Mouse (Mus musculus): ENCODE data around the gene Olfr629. TPM values are rescaled to one million over a fixed set of nuclear protein-coding genes. Genes with fewer than 3 reads are reported as not detected.
"Not testable (repeated sequence)": the region's sequence is repeated elsewhere in the genome, so short reads cannot be mapped to it uniquely, and the experiment has no call there.

Olfr629 gene
- polyA plus RNA-seq, 1 experiment from 2014 or later: not detected

- Histone ChIP-seq H3K27me3 (ENCODE audit: control insufficient read depth, insufficient read depth, low read length) (no peaks in the 10 kb centered on the region), H3K4me2 (ENCODE audit: low read depth) (no peak within 1 kb of the TSS), H3K9ac (ENCODE audit: low read length) (no peak within 1 kb of the TSS), H3K36me3 (ENCODE audit: control insufficient read depth, insufficient read depth, low read length) (no peaks in the 10 kb centered on the region), H3K27ac (ENCODE audit: low read depth, low read length) (no peak within 1 kb of the TSS), H3K9me3 (ENCODE audit: control insufficient read depth, low read length) (no peaks in the 10 kb centered on the region), H3K4me1 (ENCODE audit: control insufficient read depth, insufficient read depth, low read length) (no peaks in the 10 kb centered on the region), H3K4me3 (ENCODE audit: low read depth, low read length) (no peak within 1 kb of the TSS)
- WGBS: 90% methylated on average over 1 of the region's 1 CpGs
- ATAC-seq (ENCODE audit: insufficient read depth, low FRiP score, low TSS enrichment) (no peak), DNase-seq (ENCODE audit: low spot score) (no peak)
These were observed 14.7 kb downstream of the Olfr629 start, which contains the start of gene Olfr628 for GRCm38 (mm10) chr7:103730074-103730473. TSS of gene Olfr628 (plus strand) at chr7:103730374.

DNA sequence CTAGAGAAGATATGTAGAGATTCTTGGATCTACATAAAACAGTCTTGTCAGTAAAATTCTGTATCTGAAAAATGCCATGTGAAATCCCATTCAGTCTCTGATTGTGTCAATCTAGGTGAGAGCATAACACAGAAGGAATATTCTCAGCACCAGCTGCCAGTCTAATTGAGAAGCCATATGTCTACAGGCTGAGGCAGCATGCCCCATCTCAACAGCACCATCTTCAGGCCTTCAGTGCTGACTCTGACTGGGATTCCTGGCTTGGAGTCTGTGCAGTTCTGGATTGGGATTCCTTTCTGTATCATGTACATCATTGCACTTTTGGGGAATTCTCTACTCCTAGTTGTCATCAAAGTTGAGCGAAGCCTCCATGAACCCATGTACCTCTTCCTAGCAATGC lies 28.3 kb downstream of the Olfr629 start:
- not testable (repeated sequence) for H3K27ac ChIP-seq (ENCODE audit: low read depth, low read length); H3K9me3 ChIP-seq (ENCODE audit: control insufficient read depth, low read length); H3K9ac ChIP-seq (ENCODE audit: low read length); H3K4me1 ChIP-seq (ENCODE audit: control insufficient read depth, insufficient read depth, low read length); H3K4me3 ChIP-seq (ENCODE audit: low read depth, low read length); H3K27me3 ChIP-seq (ENCODE audit: control insufficient read depth, insufficient read depth, low read length); DNase-seq (ENCODE audit: low spot score); H3K4me2 ChIP-seq (ENCODE audit: low read depth); ATAC-seq (ENCODE audit: insufficient read depth, low FRiP score, low TSS enrichment); H3K36me3 ChIP-seq (ENCODE audit: control insufficient read depth, insufficient read depth, low read length)
- WGBS: 100% methylated on average over 1 of the region's 1 CpGs

- no peak within 1 kb of the TSS for H3K27ac ChIP-seq (ENCODE audit: low read depth, low read length)
- H3K4me2 ChIP-seq (ENCODE audit: low read depth): no peak within 1 kb of the TSS
- ATAC-seq (ENCODE audit: insufficient read depth, low FRiP score, low TSS enrichment) (no peak), DNase-seq (ENCODE audit: low spot score) (no peak)
- H3K9ac ChIP-seq (ENCODE audit: low read length): no peak within 1 kb of the TSS
- H3K9me3 ChIP-seq (ENCODE audit: control insufficient read depth, low read length): no peaks in the 10 kb centered on the region
- no peaks in the 10 kb centered on the region for H3K27me3 ChIP-seq (ENCODE audit: control insufficient read depth, insufficient read depth, low read length)
- no peaks in the 10 kb centered on the region for H3K36me3 ChIP-seq (ENCODE audit: control insufficient read depth, insufficient read depth, low read length)
- no peak within 1 kb of the TSS for H3K4me3 ChIP-seq (ENCODE audit: low read depth, low read length)
- no peaks in the 10 kb centered on the region for H3K4me1 ChIP-seq (ENCODE audit: control insufficient read depth, insufficient read depth, low read length)
These were observed 30.4 kb downstream of the Olfr629 start, which contains the start of gene Olfr243 for GRCm38 (mm10) chr7:103714371-103714770. TSS of gene Olfr243 (plus strand) at chr7:103714671.

GRCm38 (mm10) chr7:103712024-103712423 lies 32.7 kb downstream of the Olfr629 start:
- 24% methylated on average over 2 of the region's 2 CpGs for WGBS
- H3K27me3 ChIP-seq (ENCODE audit: control insufficient read depth, insufficient read depth, low read length): no peaks in the 10 kb centered on the region
- ATAC-seq (ENCODE audit: insufficient read depth, low FRiP score, low TSS enrichment): no peak
- DNase-seq (ENCODE audit: low spot score): no peak
- H3K36me3 ChIP-seq (ENCODE audit: control insufficient read depth, insufficient read depth, low read length): no peaks in the 10 kb centered on the region
- no peak overlapping the region for H3K9ac ChIP-seq (ENCODE audit: low read length)
- no peaks in the 10 kb centered on the region for H3K9me3 ChIP-seq (ENCODE audit: control insufficient read depth, low read length)
- H3K4me2 ChIP-seq (ENCODE audit: low read depth): no peak overlapping the region
- H3K4me3 ChIP-seq (ENCODE audit: low read depth, low read length): no peak overlapping the region
- H3K27ac ChIP-seq (ENCODE audit: low read depth, low read length): no peak overlapping the region
- no peaks in the 10 kb centered on the region for H3K4me1 ChIP-seq (ENCODE audit: control insufficient read depth, insufficient read depth, low read length)

DNA sequence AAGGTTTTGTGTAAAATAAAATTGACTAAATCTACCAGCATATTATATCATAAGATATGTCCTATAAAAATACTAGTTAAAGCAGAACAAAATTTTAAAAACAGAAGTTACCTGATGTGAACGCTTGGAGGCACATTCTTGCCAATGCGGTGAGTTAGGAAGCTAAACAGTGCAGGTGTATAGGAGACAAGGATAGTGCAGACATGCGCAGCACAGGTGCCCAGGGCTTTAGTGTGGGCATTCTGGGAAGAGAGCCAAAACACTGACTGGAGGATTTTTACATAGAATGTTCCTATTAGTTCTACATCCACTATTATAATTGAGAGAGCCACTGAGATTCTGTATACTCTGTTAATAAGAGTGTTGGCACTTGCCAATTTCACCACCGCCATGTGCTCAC lies 45.3 kb downstream of the Olfr629 start:
- no peaks in the 10 kb centered on the region for H3K27me3 ChIP-seq (ENCODE audit: control insufficient read depth, insufficient read depth, low read length)
- no peak overlapping the region for H3K27ac ChIP-seq (ENCODE audit: low read depth, low read length)

More for the DNA sequence above, 45.3 kb downstream of the Olfr629 start:
- Histone ChIP-seq H3K4me1 (ENCODE audit: control insufficient read depth, insufficient read depth, low read length) (no peaks in the 10 kb centered on the region), H3K4me2 (ENCODE audit: low read depth) (no peak overlapping the region), H3K9ac (ENCODE audit: low read length) (no peak overlapping the region), H3K36me3 (ENCODE audit: control insufficient read depth, insufficient read depth, low read length) (no peaks in the 10 kb centered on the region), H3K4me3 (ENCODE audit: low read depth, low read length) (no peak overlapping the region), H3K9me3 (ENCODE audit: control insufficient read depth, low read length) (no peaks in the 10 kb centered on the region)
- ATAC-seq (ENCODE audit: insufficient read depth, low FRiP score, low TSS enrichment) (no peak), DNase-seq (ENCODE audit: low spot score) (no peak)
- WGBS: 90% methylated on average over 4 of the region's 4 CpGs

Other genes with a start within 250 kb of the Olfr629 start
- gene Olfr609, start 246.9 kb downstream of the Olfr629 start, polyA plus RNA-seq (2014; fragmentation: Nextera tagmentation; extraction: Ambion mirVana): not detected in 2 replicates
- gene Olfr610, start 232.8 kb downstream of the Olfr629 start, polyA plus RNA-seq (2014; fragmentation: Nextera tagmentation; extraction: Ambion mirVana): not detected in 2 replicates
- gene Olfr611, start 224.1 kb downstream of the Olfr629 start, polyA plus RNA-seq (2014; fragmentation: Nextera tagmentation; extraction: Ambion mirVana): not detected in 2 replicates
- not detected in 2 replicates for gene Olfr612, start 202.2 kb downstream of the Olfr629 start, polyA plus RNA-seq (2014; fragmentation: Nextera tagmentation; extraction: Ambion mirVana)
- gene Olfr613, start 196.9 kb downstream of the Olfr629 start, polyA plus RNA-seq (2014; fragmentation: Nextera tagmentation; extraction: Ambion mirVana): not detected in 2 replicates
- gene Olfr615, start 188.9 kb downstream of the Olfr629 start, polyA plus RNA-seq (2014; fragmentation: Nextera tagmentation; extraction: Ambion mirVana): not detected in 2 replicates
- gene Olfr616, start 175.8 kb downstream of the Olfr629 start, polyA plus RNA-seq (2014; fragmentation: Nextera tagmentation; extraction: Ambion mirVana): not detected in 2 replicates
- gene Olfr617, start 171.9 kb downstream of the Olfr629 start, polyA plus RNA-seq (2014; fragmentation: Nextera tagmentation; extraction: Ambion mirVana): not detected in 2 replicates
- not detected in 2 replicates for gene Olfr618, start 154.8 kb downstream of the Olfr629 start, polyA plus RNA-seq (2014; fragmentation: Nextera tagmentation; extraction: Ambion mirVana)
- not detected in 2 replicates for gene Olfr619, start 144.4 kb downstream of the Olfr629 start, polyA plus RNA-seq (2014; fragmentation: Nextera tagmentation; extraction: Ambion mirVana)
- not detected in 2 replicates for gene Olfr620, start 132.4 kb downstream of the Olfr629 start, polyA plus RNA-seq (2014; fragmentation: Nextera tagmentation; extraction: Ambion mirVana)
- gene Olfr622, start 102.2 kb downstream of the Olfr629 start, polyA plus RNA-seq (2014; fragmentation: Nextera tagmentation; extraction: Ambion mirVana): not detected in 2 replicates
- not detected in 2 replicates for gene Olfr623, start 81.2 kb downstream of the Olfr629 start, polyA plus RNA-seq (2014; fragmentation: Nextera tagmentation; extraction: Ambion mirVana)
- 0.04 TPM in 2 replicates for gene Olfr624, start 73.8 kb downstream of the Olfr629 start, polyA plus RNA-seq (2014; fragmentation: Nextera tagmentation; extraction: Ambion mirVana)
- not detected in 2 replicates for gene Olfr625-ps1, start 62.2 kb downstream of the Olfr629 start, polyA plus RNA-seq (2014; fragmentation: Nextera tagmentation; extraction: Ambion mirVana)
- not detected in 2 replicates for gene Olfr243, start 30.3 kb downstream of the Olfr629 start, polyA plus RNA-seq (2014; fragmentation: Nextera tagmentation; extraction: Ambion mirVana)
- gene Olfr628, start 14.6 kb downstream of the Olfr629 start, polyA plus RNA-seq (2014; fragmentation: Nextera tagmentation; extraction: Ambion mirVana): not detected in 2 replicates
- gene Olfr630, start 12.4 kb upstream of the Olfr629 start, polyA plus RNA-seq (2014; fragmentation: Nextera tagmentation; extraction: Ambion mirVana): not detected in 2 replicates
- not detected in 2 replicates for gene Olfr69, start 26.7 kb upstream of the Olfr629 start, polyA plus RNA-seq (2014; fragmentation: Nextera tagmentation; extraction: Ambion mirVana)
- gene Olfr68, start 34.8 kb upstream of the Olfr629 start, polyA plus RNA-seq (2014; fragmentation: Nextera tagmentation; extraction: Ambion mirVana): not detected in 2 replicates
- gene Olfr67, start 46.9 kb upstream of the Olfr629 start, polyA plus RNA-seq (2014; fragmentation: Nextera tagmentation; extraction: Ambion mirVana): not detected in 2 replicates
- gene Hbb-bt, start 69.1 kb upstream of the Olfr629 start, polyA plus RNA-seq (2014; fragmentation: Nextera tagmentation; extraction: Ambion mirVana): 601 and 630 TPM in 2 replicates
- 191 and 252 TPM in 2 replicates for gene Hbb-bs, start 83.2 kb upstream of the Olfr629 start, polyA plus RNA-seq (2014; fragmentation: Nextera tagmentation; extraction: Ambion mirVana)
- gene Hbb-bh2, start 95.6 kb upstream of the Olfr629 start, polyA plus RNA-seq (2014; fragmentation: Nextera tagmentation; extraction: Ambion mirVana): not detected in 2 replicates
- gene Hbb-bh1, start 98.2 kb upstream of the Olfr629 start, polyA plus RNA-seq (2014; fragmentation: Nextera tagmentation; extraction: Ambion mirVana): 2,034 and 2,085 TPM in 2 replicates
- gene Hbb-y, start 108.3 kb upstream of the Olfr629 start, polyA plus RNA-seq (2014; fragmentation: Nextera tagmentation; extraction: Ambion mirVana): 8,929 and 9,080 TPM in 2 replicates
- not detected in 2 replicates for gene Olfr66, start 141.3 kb upstream of the Olfr629 start, polyA plus RNA-seq (2014; fragmentation: Nextera tagmentation; extraction: Ambion mirVana)
- gene Olfr64, start 149.5 kb upstream of the Olfr629 start, polyA plus RNA-seq (2014; fragmentation: Nextera tagmentation; extraction: Ambion mirVana): not detected in 2 replicates
- gene Olfr65, start 158.5 kb upstream of the Olfr629 start, polyA plus RNA-seq (2014; fragmentation: Nextera tagmentation; extraction: Ambion mirVana): not detected in 2 replicates
- not detected in 2 replicates for gene Olfr631, start 183.9 kb upstream of the Olfr629 start, polyA plus RNA-seq (2014; fragmentation: Nextera tagmentation; extraction: Ambion mirVana)
- gene Olfr632, start 189.4 kb upstream of the Olfr629 start, polyA plus RNA-seq (2014; fragmentation: Nextera tagmentation; extraction: Ambion mirVana): not detected in 2 replicates
- gene Olfr633, start 199.5 kb upstream of the Olfr629 start, polyA plus RNA-seq (2014; fragmentation: Nextera tagmentation; extraction: Ambion mirVana): not detected in 2 replicates
- not detected in 2 replicates for gene Olfr635, start 226.2 kb upstream of the Olfr629 start, polyA plus RNA-seq (2014; fragmentation: Nextera tagmentation; extraction: Ambion mirVana)